Mouse (Mus musculus) neural tube, embryonic 15.5 days (tissue): Measurements from ENCODE around the gene Iffo2. TPM values are rescaled to one million over a fixed set of nuclear protein-coding genes. Genes with fewer than 3 reads are reported as not detected.

Source experiments
- ATAC-seq: fragments of 200-750 bp; cut with Nextera tagmentation; 2 replicates; pipeline ENCODE4 v1.8.0; 2017; ENCODE audit warnings: mild to moderate bottlenecking, moderate TSS enrichment, moderate library complexity; ENCODE audit not compliant: low FRiP score
- H3K27ac ChIP-seq: fragments of 300-500 bp; sonication (generic); replicated peaks from 2 replicates; pipeline ENCODE4 v1.5.1; 2015; ENCODE audit warnings: mild to moderate bottlenecking, inconsistent platforms
- H3K27me3 ChIP-seq: fragments of 300-500 bp; sonication (generic); replicated peaks from 2 replicates; pipeline ENCODE4 v1.6.1; 2015; ENCODE audit warnings: inconsistent platforms
- H3K36me3 ChIP-seq: fragments of 300-500 bp; sonication (generic); 2 replicates; pipeline ENCODE4 v1.6.1; 2015; ENCODE audit warnings: inconsistent platforms
- H3K4me1 ChIP-seq: fragments of 300-500 bp; sonication (generic); 2 replicates; pipeline ENCODE4 v1.6.1; 2015; ENCODE audit warnings: inconsistent platforms
- H3K4me2 ChIP-seq: fragments of 300-500 bp; sonication (generic); 2 replicates; pipeline ENCODE4 v1.6.1; 2015; ENCODE audit warnings: inconsistent platforms, mild to moderate bottlenecking, moderate library complexity
- H3K4me3 ChIP-seq: fragments of 300-500 bp; sonication (generic); replicated peaks from 2 replicates; pipeline ENCODE4 v1.5.1; 2015; ENCODE audit warnings: mild to moderate bottlenecking, inconsistent platforms
- H3K9ac ChIP-seq: fragments of 300-500 bp; sonication (generic); replicated peaks from 2 replicates; pipeline ENCODE4 v1.6.1; 2015; ENCODE audit warnings: mild to moderate bottlenecking, inconsistent platforms
- H3K9me3 ChIP-seq: fragments of 300-500 bp; sonication (generic); replicated peaks from 2 replicates; pipeline ENCODE4 v1.6.1; 2016; ENCODE audit warnings: inconsistent platforms
- WGBS: fragments of 180-500 bp; shearing (Covaris S2); methylation state at CpG from one replicate; pipeline ENCODE4 v1.1.7; 2015; ENCODE audit warnings: mixed read lengths; 5-methylcytosine and 5-hydroxymethylcytosine counted together
- microRNA-seq: library from miRNA; unstranded; fragments of <30 nt; microRNA quantifications from one replicate; pipeline ENCODE4, GENCODE M21; 2017
- polyA plus RNA-seq: library from polyadenylated mRNA; unstranded; fragments of >200 nt; fragmentation: Nextera tagmentation; extraction: Ambion mirVana; gene quantifications from 2 replicates; pipeline ENCODE4 v1.2.1, GENCODE M21; 2015

Gene Iffo2
- polyA plus RNA-seq, 1 experiment from 2014 or later: 4.5 TPM

GRCm38 (mm10) chr4:139650086-139650743, 119.9 kb downstream of the Iffo2 start:
- no peak overlapping the region for H3K4me2 ChIP-seq
- no peak overlapping the region for H3K4me3 ChIP-seq
- WGBS: 50% methylated on average over 15 of the region's 15 CpGs
- H3K27ac ChIP-seq: no peak overlapping the region
- peaks cover 26% of the 10 kb centered on the region for H3K36me3 ChIP-seq
- no peaks in the 10 kb centered on the region for H3K9me3 ChIP-seq
- no peak overlapping the region for H3K9ac ChIP-seq
- ATAC-seq: no peak
- no peaks in the 10 kb centered on the region for H3K27me3 ChIP-seq
- no peaks in the 10 kb centered on the region for H3K4me1 ChIP-seq

GRCm38 (mm10) chr4:139650907-139651306, 120.6 kb downstream of the Iffo2 start:
- Histone ChIP-seq H3K27me3 (no peaks in the 10 kb centered on the region), H3K36me3 (peaks cover 21% of the 10 kb centered on the region), H3K4me2 (no peak overlapping the region), H3K9ac (no peak overlapping the region), H3K9me3 (no peaks in the 10 kb centered on the region), H3K27ac (no peak overlapping the region), H3K4me3 (no peak overlapping the region), H3K4me1 (no peaks in the 10 kb centered on the region)
- no peak for ATAC-seq
- 40% methylated on average over 11 of the region's 11 CpGs for WGBS

GRCm38 (mm10) chr4:139653238-139653637, 122.9 kb downstream of the Iffo2 start, which contains the start of gene Tas1r2:
Tas1r2 (plus strand) TSS chr4:139653538.
- Histone ChIP-seq H3K27ac (no peak within 1 kb of the TSS), H3K9ac (no peak within 1 kb of the TSS), H3K4me1 (no peaks in the 10 kb centered on the region), H3K36me3 (peaks cover 7% of the 10 kb centered on the region), H3K27me3 (no peaks in the 10 kb centered on the region), H3K9me3 (no peaks in the 10 kb centered on the region), H3K4me3 (no peak within 1 kb of the TSS), H3K4me2 (no peak within 1 kb of the TSS)
- ATAC-seq: no peak; the same call in 1 of the 2 replicates
- WGBS: 81% methylated on average over 8 of the region's 8 CpGs

GRCm38 (mm10) chr4:139661897-139662296, 131.5 kb downstream of the Iffo2 start:
- H3K9me3 ChIP-seq: no peaks in the 10 kb centered on the region
- no peak overlapping the region for H3K9ac ChIP-seq
- no peak overlapping the region for H3K4me2 ChIP-seq
- H3K27me3 ChIP-seq: no peaks in the 10 kb centered on the region
- 81% methylated on average over 14 of the region's 14 CpGs for WGBS
- no peak for ATAC-seq
- H3K36me3 ChIP-seq: no peaks in the 10 kb centered on the region
- H3K4me1 ChIP-seq: no peaks in the 10 kb centered on the region
- no peak overlapping the region for H3K27ac ChIP-seq
- H3K4me3 ChIP-seq: no peak overlapping the region

GRCm38 (mm10) chr4:139667632-139668031, 137.3 kb downstream of the Iffo2 start:
- H3K4me3 ChIP-seq: no peak overlapping the region
- H3K9ac ChIP-seq: no peak overlapping the region
- H3K9me3 ChIP-seq: no peaks in the 10 kb centered on the region
- H3K36me3 ChIP-seq: no peaks in the 10 kb centered on the region
- H3K27me3 ChIP-seq: no peaks in the 10 kb centered on the region
- no peak overlapping the region for H3K27ac ChIP-seq
- no peak overlapping the region for H3K4me2 ChIP-seq
- WGBS: 29% methylated on average over 6 of the region's 6 CpGs
- no peak for ATAC-seq
- H3K4me1 ChIP-seq: no peaks in the 10 kb centered on the region

GRCm38 (mm10) chr4:139669847-139670246, 139.5 kb downstream of the Iffo2 start:
- no peak for ATAC-seq

More at GRCm38 (mm10) chr4:139669847-139670246, 139.5 kb downstream of the Iffo2 start:
- no peaks in the 10 kb centered on the region for H3K4me1 ChIP-seq
- no peaks in the 10 kb centered on the region for H3K27me3 ChIP-seq
- WGBS: 9% methylated on average over 6 of the region's 6 CpGs
- no peaks in the 10 kb centered on the region for H3K9me3 ChIP-seq
- H3K36me3 ChIP-seq: no peaks in the 10 kb centered on the region
- no peak overlapping the region for H3K27ac ChIP-seq
- no peak overlapping the region for H3K4me2 ChIP-seq
- H3K9ac ChIP-seq: no peak overlapping the region
- no peak overlapping the region for H3K4me3 ChIP-seq

Small RNA genes lying within 50 kb of the gene (microRNA-seq; reads per million reads assigned to microRNA genes)
- gene Gm25571 (not detected), gene Mir7020 (not detected)

Other genes with a start within 250 kb of the Iffo2 start
- gene Pqlc2, start 219.8 kb upstream of the Iffo2 start, polyA plus RNA-seq: 14.0 and 14.1 TPM in 2 replicates
- gene Akr7a5, start 219.8 kb upstream of the Iffo2 start, polyA plus RNA-seq: 64.4 and 78.1 TPM in 2 replicates
- 77.3 and 94.5 TPM in 2 replicates for gene Mrto4, start 178.0 kb upstream of the Iffo2 start, polyA plus RNA-seq
- gene Emc1, start 178.0 kb upstream of the Iffo2 start, polyA plus RNA-seq: 41.2 and 43.9 TPM in 2 replicates
- gene Ubr4, start 177.9 kb upstream of the Iffo2 start, polyA plus RNA-seq: 79.0 and 82.5 TPM in 2 replicates
- gene Gm21969, start 72.6 kb downstream of the Iffo2 start, polyA plus RNA-seq: not detected in 2 replicates
- 29.5 and 34.9 TPM in 2 replicates for gene Aldh4a1, start 92.3 kb downstream of the Iffo2 start, polyA plus RNA-seq
- gene Tas1r2, start 123.0 kb downstream of the Iffo2 start, polyA plus RNA-seq: not detected in 2 replicates